In the genomic region with DNA sequence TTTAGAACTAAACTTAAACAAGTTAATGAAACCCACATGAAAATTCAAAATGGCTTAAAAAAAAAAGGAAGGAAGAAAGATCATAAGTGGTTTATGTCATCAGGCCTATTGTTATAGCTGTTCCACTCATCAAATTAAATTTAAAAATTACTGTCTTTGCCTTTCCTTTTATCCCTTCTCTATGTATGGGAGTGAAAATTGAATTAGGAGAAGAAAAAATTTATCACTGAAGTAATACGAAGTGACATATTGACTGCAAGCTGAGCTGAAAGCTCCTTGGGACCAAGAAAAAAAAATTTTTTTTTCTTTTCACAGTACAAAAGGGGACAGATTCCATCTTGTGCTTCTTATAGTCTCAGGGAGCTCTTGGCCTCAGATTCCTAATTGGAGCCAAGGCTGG, we compare ENCODE assay signal across 27 mouse cellular contexts. TPM values are rescaled to one million over a fixed set of nuclear protein-coding genes. Genes with fewer than 3 reads are reported as not detected.
DNase-seq lines count a peak whose midpoint lies in the region; ATAC-seq and TF ChIP-seq lines count a peak whose summit lies in the region.
"Had no signal": no experiment of that assay in that cellular context is flagged by ENCODE, and none has a peak within 500 bp of the region (broad histone marks: within the 10 kb centered on the region; RNA-seq: fewer than 3 reads in every experiment).

No protein-coding gene starts in this region.

- no peaks in the 10 kb centered on the region for H3K36me3 ChIP-seq in embryonic facial prominence, embryonic 13.5 days
- no peaks in the 10 kb centered on the region for H3K36me3 ChIP-seq in embryonic facial prominence, embryonic 10.5 days (replicated peaks)
- H3K36me3 ChIP-seq in kidney, postnatal 0 days (ENCODE audit: insufficient read depth, low read length), result no peaks in the 10 kb centered on the region
- no peaks in the 10 kb centered on the region for H3K36me3 ChIP-seq in macrophage (ENCODE audit: inconsistent target)
- H3K36me3 ChIP-seq: embryonic facial prominence, embryonic 12.5 days; embryonic facial prominence, embryonic 15.5 days; forebrain, embryonic 10.5 days; forebrain, embryonic 15.5 days; G1E had no signal

- H3K4me2 ChIP-seq in embryonic facial prominence, embryonic 13.5 days, result no peak overlapping the region
- H3K4me2 ChIP-seq in kidney, postnatal 0 days (ENCODE audit: low read length), result no peak overlapping the region
- H3K4me2 ChIP-seq: embryonic facial prominence, embryonic 12.5 days; embryonic facial prominence, embryonic 15.5 days; forebrain, embryonic 13.5 days; forebrain, embryonic 15.5 days had no signal

- ATAC-seq in embryonic facial prominence, embryonic 13.5 days (ENCODE audit: insufficient number of reproducible peaks, insufficient read depth, low FRiP score, low TSS enrichment, low read depth), result no peak
- no peak for ATAC-seq in kidney, postnatal 0 days (replicated peaks; ENCODE audit: low FRiP score, low read depth)
- ATAC-seq: CD4-positive, CD25-positive, alpha-beta regulatory T cell, adult 4 months; forebrain, embryonic 13.5 days; forebrain, embryonic 15.5 days had no signal

- TF ChIP-seq CTCF in kidney, postnatal 0 days (IDR thresholded peaks at IDR 0.05; ENCODE audit: low read depth), result no peak

- DNase-seq in embryonic facial prominence, embryonic 10.5 days (ENCODE audit: low spot score), result no peak
- DNase-seq in kidney, postnatal 0 days (ENCODE audit: low spot score), result peak; percentile 27
- DNase-seq in kidney, postnatal 4 days, result no peak
- DNase-seq in adrenal gland, adult (ENCODE audit: inconsistent age in 2 of 2, low spot score in 1 of 2), result no peak
- DNase-seq: adrenal gland, adult 8-10 months; adrenal gland, postnatal 14 days; adrenal gland, postnatal 36 days; B cell, adult 2 months; cerebellum, adult 11 months; cerebellum, adult 18-20 months; cerebellum, adult 8-10 months; cerebellum, adult 9-11 months; cerebellum, postnatal 36 days; embryo, embryonic 11 days had no signal

- 42% methylated on average over 1 of the region's 1 CpGs for WGBS in embryonic facial prominence, embryonic 13.5 days
- WGBS in embryonic facial prominence, embryonic 10.5 days, result 83% methylated on average over 1 of the region's 1 CpGs
- WGBS in kidney, postnatal 0 days, result 70% methylated on average over 1 of the region's 1 CpGs
- WGBS in macrophage (ENCODE audit: missing documents), result 90% methylated on average over 1 of the region's 1 CpGs

- no peak overlapping the region for H3K9ac ChIP-seq in embryonic facial prominence, embryonic 13.5 days
- no peak overlapping the region for H3K9ac ChIP-seq in kidney, postnatal 0 days (ENCODE audit: low read depth, low read length)
- H3K9ac ChIP-seq: embryonic facial prominence, embryonic 12.5 days; embryonic facial prominence, embryonic 15.5 days; forebrain, embryonic 13.5 days; forebrain, embryonic 15.5 days had no signal

- no peak overlapping the region for H3K4me3 ChIP-seq in embryonic facial prominence, embryonic 13.5 days
- no peak overlapping the region for H3K4me3 ChIP-seq in embryonic facial prominence, embryonic 10.5 days
- H3K4me3 ChIP-seq in kidney, postnatal 0 days (replicated peaks; ENCODE audit: low read depth, low read length), result no peak overlapping the region
- no peak overlapping the region for H3K4me3 ChIP-seq in macrophage (ENCODE audit: inconsistent target)
- H3K4me3 ChIP-seq: embryonic facial prominence, embryonic 12.5 days; embryonic facial prominence, embryonic 15.5 days; erythroblast, embryonic 14.5 days; forebrain, embryonic 10.5 days; forebrain, embryonic 13.5 days; forebrain, embryonic 15.5 days had no signal

- no peaks in the 10 kb centered on the region for H3K79me2 ChIP-seq in macrophage (ENCODE audit: inconsistent target)

- H3K27ac ChIP-seq in embryonic facial prominence, embryonic 13.5 days, result peak overlapping the region; percentile 4; the same call in 1 of the 2 replicates
- H3K27ac ChIP-seq in embryonic facial prominence, embryonic 10.5 days (replicated peaks), result no peak overlapping the region
- no peak overlapping the region for H3K27ac ChIP-seq in kidney, postnatal 0 days
- H3K27ac ChIP-seq in macrophage, result peak overlapping the region; percentile 61
- H3K27ac ChIP-seq: embryonic facial prominence, embryonic 12.5 days; embryonic facial prominence, embryonic 15.5 days; forebrain, embryonic 10.5 days; forebrain, embryonic 13.5 days; forebrain, embryonic 15.5 days had no signal

- H3K27me3 ChIP-seq in embryonic facial prominence, embryonic 13.5 days, result peaks cover 23% of the 10 kb centered on the region; the same call in 1 of the 2 replicates
- no peaks in the 10 kb centered on the region for H3K27me3 ChIP-seq in embryonic facial prominence, embryonic 10.5 days (replicated peaks; ENCODE audit: low read depth, poor library complexity, severe bottlenecking)
- H3K27me3 ChIP-seq in kidney, postnatal 0 days (ENCODE audit: insufficient read depth, low read length), result no peaks in the 10 kb centered on the region
- H3K27me3 ChIP-seq: CH12.LX; embryonic facial prominence, embryonic 12.5 days; embryonic facial prominence, embryonic 15.5 days; forebrain, embryonic 13.5 days; forebrain, embryonic 15.5 days had no signal

- peaks cover 17% of the 10 kb centered on the region for H3K4me1 ChIP-seq in embryonic facial prominence, embryonic 13.5 days
- peaks cover 3% of the 10 kb centered on the region; the same call in 1 of the 2 replicates for H3K4me1 ChIP-seq in embryonic facial prominence, embryonic 10.5 days
- no peaks in the 10 kb centered on the region for H3K4me1 ChIP-seq in kidney, postnatal 0 days (replicated peaks; ENCODE audit: insufficient read depth, low read length)
- H3K4me1 ChIP-seq: embryonic facial prominence, embryonic 12.5 days; forebrain, embryonic 13.5 days; forebrain, embryonic 15.5 days had no signal

- no peaks in the 10 kb centered on the region for H3K9me3 ChIP-seq in embryonic facial prominence, embryonic 13.5 days
- no peaks in the 10 kb centered on the region for H3K9me3 ChIP-seq in embryonic facial prominence, embryonic 10.5 days
- H3K9me3 ChIP-seq in kidney, postnatal 0 days (replicated peaks; ENCODE audit: low read length), result no peaks in the 10 kb centered on the region
- H3K9me3 ChIP-seq: embryonic facial prominence, embryonic 12.5 days; embryonic facial prominence, embryonic 15.5 days; forebrain, embryonic 10.5 days; forebrain, embryonic 13.5 days; forebrain, embryonic 15.5 days; G1E had no signal

RNA-seq across cellular contexts. Expression of a gene that starts 11.9 kb away (rescaled TPM):
- polyA plus RNA-seq in embryonic facial prominence, embryonic 13.5 days (2015; fragmentation: Nextera tagmentation; extraction: Ambion mirVana), result 3.4 and 4.6 TPM in 2 replicates
- polyA plus RNA-seq in embryonic facial prominence, embryonic 10.5 days (2016; fragmentation: Nextera tagmentation; extraction: Ambion mirVana), result 3.0 and 3.8 TPM in 2 replicates
- 3.1 and 3.7 TPM in 2 replicates for polyA plus RNA-seq in kidney, postnatal 0 days (2015; fragmentation: Nextera tagmentation; extraction: Ambion mirVana)
- total RNA-seq in macrophage (2018; cell fraction: chromatin; rRNA removed), result 1 to 10 TPM in 5 of 26 experiments, under 1 TPM in 5, not detected in 16; 0.29 to 2.0 (median 0.95) TPM
- total RNA-seq in macrophage (2018; cell fraction: cytosol; rRNA removed), result under 1 TPM in 21 of 26 experiments, not detected in 5; 0.14 to 0.99 (median 0.38) TPM
- 1 to 10 TPM in 10 of 26 experiments, under 1 TPM in 7, not detected in 9; 0.25 to 3.1 (median 1.1) TPM for total RNA-seq in macrophage (2018; cell fraction: nucleus; rRNA removed)
- 0.36 to 0.91 TPM (median 0.59 TPM) in 3 replicates for polyA plus RNA-seq in macrophage (2018)
- total RNA-seq: G1E had no signal
- polyA plus RNA-seq: erythroblast, embryonic 14.5 days; G1E had no signal

RNA-seq across cellular contexts. Expression of a gene that starts 14.5 kb away (rescaled TPM):
- polyA plus RNA-seq in embryonic facial prominence, embryonic 13.5 days (2015; fragmentation: Nextera tagmentation; extraction: Ambion mirVana), result 25.0 and 27.2 TPM in 2 replicates
- 9.7 and 10.3 TPM in 2 replicates for polyA plus RNA-seq in embryonic facial prominence, embryonic 10.5 days (2016; fragmentation: Nextera tagmentation; extraction: Ambion mirVana)
- polyA plus RNA-seq in kidney, postnatal 0 days (2015; fragmentation: Nextera tagmentation; extraction: Ambion mirVana), result 103 and 107 TPM in 2 replicates
- 1 to 10 TPM in 1 of 26 experiments, not detected in 25; 1.2 TPM for total RNA-seq in macrophage (2018; cell fraction: chromatin; rRNA removed)
- under 1 TPM in 22 of 26 experiments, not detected in 4; 0.18 to 0.83 (median 0.35) TPM for total RNA-seq in macrophage (2018; cell fraction: cytosol; rRNA removed)
- 1 to 10 TPM in 1 of 26 experiments, under 1 TPM in 2, not detected in 23; 0.20 to 2.4 (median 0.72) TPM for total RNA-seq in macrophage (2018; cell fraction: nucleus; rRNA removed)
- polyA plus RNA-seq in macrophage (2018), result 1.8 TPM in 1 of 3 replicates, not detected in the others
- polyA plus RNA-seq: CD4-positive, CD25-positive, alpha-beta regulatory T cell, adult 4 months; erythroblast, embryonic 14.5 days; G1E had no signal

RNA-seq across cellular contexts. Expression of a gene that starts 52.3 kb away (rescaled TPM):
- polyA plus RNA-seq in embryonic facial prominence, embryonic 13.5 days (2015; fragmentation: Nextera tagmentation; extraction: Ambion mirVana), result 0.22 and 0.55 TPM in 2 replicates
- polyA plus RNA-seq in embryonic facial prominence, embryonic 10.5 days (2016; fragmentation: Nextera tagmentation; extraction: Ambion mirVana), result 0.62 TPM in 1 of 2 replicates, not detected in the other
- 0.25 and 0.32 TPM in 2 replicates for polyA plus RNA-seq in kidney, postnatal 0 days (2015; fragmentation: Nextera tagmentation; extraction: Ambion mirVana)
- total RNA-seq in macrophage (2018; cell fraction: chromatin; rRNA removed), result 1 to 10 TPM in 7 of 26 experiments, under 1 TPM in 6, not detected in 13; 0.42 to 3.0 (median 1.0) TPM
- total RNA-seq in macrophage (2018; cell fraction: cytosol; rRNA removed), result under 1 TPM in 12 of 26 experiments, not detected in 14; 0.09 to 0.23 (median 0.15) TPM
- 1 to 10 TPM in 1 of 26 experiments, under 1 TPM in 1, not detected in 24; 0.36 to 1.5 TPM for total RNA-seq in macrophage (2018; cell fraction: nucleus; rRNA removed)
- 0.42 TPM in 1 of 3 replicates, not detected in the others for polyA plus RNA-seq in macrophage (2018)
- total RNA-seq: common myeloid progenitor, adult 5-6 weeks had no signal
- polyA plus RNA-seq: brain, embryonic 14.5 days; embryonic facial prominence, embryonic 15.5 days; erythroblast, embryonic 14.5 days; forebrain, embryonic 13.5 days had no signal

Comparison
In these comparisons a context has a peak if more than half of its experiments do, and no peak if none do; other contexts are left out.
1. H3K27ac ChIP-seq: peak in embryonic facial prominence, embryonic 13.5 days (single experiment) and macrophage (single experiment); none in embryonic facial prominence, embryonic 10.5 days (single experiment) and kidney, postnatal 0 days (single experiment).